In genomic region chr17:13725004-13725550, GRCm38 (mm10) we compare ENCODE assay signal across 32 mouse cellular contexts. TPM values are rescaled to one million over a fixed set of nuclear protein-coding genes. Genes with fewer than 3 reads are reported as not detected.
A peak's percentile ranks its signal among the peaks of the same experiment; 100 is the strongest.
DNase-seq lines count a peak whose midpoint lies in the region; ATAC-seq and TF ChIP-seq lines count a peak whose summit lies in the region.
"Had no signal": no experiment of that assay in that cellular context is flagged by ENCODE, and none has a peak within 500 bp of the region (broad histone marks: within the 10 kb centered on the region; RNA-seq: fewer than 3 reads in every experiment).

No protein-coding gene starts in this region.

- no peaks in the 10 kb centered on the region for H3K27me3 ChIP-seq in forebrain, embryonic 12.5 days
- H3K27me3 ChIP-seq in forebrain, embryonic 14.5 days (replicated peaks; ENCODE audit: control insufficient read depth, insufficient read depth, low read length): no peaks in the 10 kb centered on the region
- H3K27me3 ChIP-seq in heart, embryonic 13.5 days (replicated peaks): no peaks in the 10 kb centered on the region
- H3K27me3 ChIP-seq in lung, embryonic 14.5 days (ENCODE audit: insufficient read depth, low read length): no peaks in the 10 kb centered on the region
- H3K27me3 ChIP-seq: forebrain, embryonic 13.5 days; kidney, embryonic 15.5 days; midbrain, embryonic 12.5 days; neural tube, embryonic 12.5 days; Patski had no signal

- 0 out of 2 replicates have a peak, but pooled peaks have one; percentile 20 for ATAC-seq in forebrain, embryonic 12.5 days (ENCODE audit: low FRiP score)
- no peak; the same call in 1 of the 2 replicates for ATAC-seq in forebrain, embryonic 14.5 days
- ATAC-seq in heart, embryonic 13.5 days (ENCODE audit: extremely low read depth, insufficient number of reproducible peaks, low FRiP score, low TSS enrichment): no peak
- peak; percentile 68 for ATAC-seq in lung, embryonic 14.5 days (ENCODE audit: insufficient read depth)
- ATAC-seq: forebrain, embryonic 13.5 days; inflammation-experienced regulatory T-cells, adult 6 months; liver, embryonic 12.5 days; liver, postnatal 0 days; Patski had no signal

- 63% methylated on average over 4 of the region's 4 CpGs for WGBS in forebrain, embryonic 12.5 days
- WGBS in forebrain, embryonic 14.5 days: 36% methylated on average over 4 of the region's 4 CpGs
- WGBS in heart, embryonic 13.5 days: 18% methylated on average over 4 of the region's 4 CpGs
- 26% methylated on average over 4 of the region's 4 CpGs for WGBS in lung, embryonic 14.5 days

- no peak overlapping the region for H3K4me3 ChIP-seq in forebrain, embryonic 12.5 days (replicated peaks)
- no peak overlapping the region for H3K4me3 ChIP-seq in forebrain, embryonic 14.5 days (ENCODE audit: low read depth, low read length)
- no peak overlapping the region for H3K4me3 ChIP-seq in heart, embryonic 13.5 days
- no peak overlapping the region for H3K4me3 ChIP-seq in lung, embryonic 14.5 days (ENCODE audit: low read depth, low read length)
- H3K4me3 ChIP-seq: erythroblast, embryonic 14.5 days; forebrain, embryonic 13.5 days; kidney, embryonic 15.5 days; left cerebral cortex, adult 2 months; liver, embryonic 12.5 days; midbrain, embryonic 12.5 days; myocyte; neural tube, embryonic 12.5 days had no signal

- peaks cover 21% of the 10 kb centered on the region for H3K4me1 ChIP-seq in forebrain, embryonic 12.5 days
- H3K4me1 ChIP-seq in forebrain, embryonic 14.5 days (ENCODE audit: control insufficient read depth, insufficient read depth, low read length): peaks cover 7% of the 10 kb centered on the region; the same call in 1 of the 2 replicates
- peaks cover 15% of the 10 kb centered on the region for H3K4me1 ChIP-seq in heart, embryonic 13.5 days
- peaks cover 7% of the 10 kb centered on the region for H3K4me1 ChIP-seq in lung, embryonic 14.5 days (ENCODE audit: insufficient read depth)
- H3K4me1 ChIP-seq: liver, embryonic 12.5 days had no signal

- no peaks in the 10 kb centered on the region for H3K36me3 ChIP-seq in forebrain, embryonic 12.5 days (replicated peaks)
- no peaks in the 10 kb centered on the region for H3K36me3 ChIP-seq in forebrain, embryonic 14.5 days (ENCODE audit: control insufficient read depth, insufficient read depth, low read length)
- H3K36me3 ChIP-seq in heart, embryonic 13.5 days: no peaks in the 10 kb centered on the region
- no peaks in the 10 kb centered on the region for H3K36me3 ChIP-seq in lung, embryonic 14.5 days (ENCODE audit: insufficient read depth)
- H3K36me3 ChIP-seq: G1E; kidney, embryonic 15.5 days; liver, embryonic 12.5 days; midbrain, embryonic 12.5 days; neural tube, embryonic 12.5 days had no signal

- TF ChIP-seq CTCF in lung, embryonic 14.5 days (IDR thresholded peaks at IDR 0.05; ENCODE audit: low read depth): no peak

- H3K9ac ChIP-seq in forebrain, embryonic 12.5 days: no peak overlapping the region
- no peak overlapping the region for H3K9ac ChIP-seq in forebrain, embryonic 14.5 days (ENCODE audit: low read length)
- no peak overlapping the region for H3K9ac ChIP-seq in heart, embryonic 13.5 days
- H3K9ac ChIP-seq in lung, embryonic 14.5 days: no peak overlapping the region
- H3K9ac ChIP-seq: forebrain, embryonic 13.5 days; kidney, embryonic 15.5 days; liver, embryonic 12.5 days; liver, postnatal 0 days; midbrain, embryonic 12.5 days; neural tube, embryonic 12.5 days had no signal

- H3K27ac ChIP-seq in forebrain, embryonic 12.5 days: no peak overlapping the region
- H3K27ac ChIP-seq in forebrain, embryonic 14.5 days (ENCODE audit: low read depth, low read length): no peak overlapping the region
- H3K27ac ChIP-seq in heart, embryonic 13.5 days (replicated peaks): 0 out of 2 replicates have a peak overlapping the region, but pooled peaks have one; percentile 13
- H3K27ac ChIP-seq in lung, embryonic 14.5 days (ENCODE audit: low read depth): no peak overlapping the region
- H3K27ac ChIP-seq: forebrain, embryonic 13.5 days; kidney, embryonic 15.5 days; left cerebral cortex, adult 2 months; liver, embryonic 12.5 days; midbrain, embryonic 12.5 days; neural tube, embryonic 12.5 days had no signal

- no peaks in the 10 kb centered on the region for H3K9me3 ChIP-seq in forebrain, embryonic 12.5 days
- H3K9me3 ChIP-seq in forebrain, embryonic 14.5 days (replicated peaks; ENCODE audit: control insufficient read depth, low read length): no peaks in the 10 kb centered on the region
- H3K9me3 ChIP-seq in heart, embryonic 13.5 days: no peaks in the 10 kb centered on the region
- no peaks in the 10 kb centered on the region for H3K9me3 ChIP-seq in lung, embryonic 14.5 days (ENCODE audit: low read depth, low read length)
- H3K9me3 ChIP-seq: forebrain, embryonic 13.5 days; kidney, embryonic 15.5 days; liver, embryonic 12.5 days; midbrain, embryonic 12.5 days; neural tube, embryonic 12.5 days had no signal

- H3K4me2 ChIP-seq in forebrain, embryonic 12.5 days: no peak overlapping the region
- H3K4me2 ChIP-seq in forebrain, embryonic 14.5 days (ENCODE audit: low read length): no peak overlapping the region
- H3K4me2 ChIP-seq in heart, embryonic 13.5 days: no peak overlapping the region
- H3K4me2 ChIP-seq in lung, embryonic 14.5 days: no peak overlapping the region
- H3K4me2 ChIP-seq: forebrain, embryonic 13.5 days; kidney, embryonic 15.5 days; liver, embryonic 12.5 days; midbrain, embryonic 12.5 days; neural tube, embryonic 12.5 days had no signal

- no peak for DNase-seq in forebrain, embryonic 14.5 days (ENCODE audit: low spot score)
- DNase-seq in heart, adult 18-20 months: no peak
- DNase-seq in lung, embryonic 14.5 days: peak; percentile 72
- no peak for DNase-seq in lung, postnatal 25 days (ENCODE audit: low spot score)
- peak; percentile 83 for DNase-seq in MN1 (ENCODE audit: low spot score)
- DNase-seq in kidney, adult 11 months: no peak
- DNase-seq: adrenal gland, postnatal 10 days; cerebellum, adult 11-12 months; cerebellum, adult 9-11 months; gastrocnemius, postnatal 25 days; kidney, adult 18-20 months; kidney, postnatal 25 days; liver, postnatal 0 days; lung, postnatal 10 days; right cerebral cortex, adult 18-20 months; right cerebral cortex, postnatal 4 days; thymus, adult 2 months; thymus, postnatal 36 days had no signal

RNA-seq across cellular contexts. Expression of gene Afdn, which starts 35.3 kb away (rescaled TPM):
- 163 and 182 TPM in 2 replicates for polyA plus RNA-seq in forebrain, embryonic 12.5 days (2016; fragmentation: Nextera tagmentation; extraction: Ambion mirVana)
- 107 and 129 TPM in 2 replicates for polyA plus RNA-seq in forebrain, embryonic 14.5 days (2014; fragmentation: Nextera tagmentation; extraction: Ambion mirVana)
- 54.6 and 59.0 TPM in 2 replicates for polyA plus RNA-seq in heart, embryonic 13.5 days (2015; fragmentation: Nextera tagmentation; extraction: Ambion mirVana)
- 10 to 100 TPM; 49.0 to 52.5 TPM for total RNA-seq in heart, adult 18-20 months (2021)
- 138 TPM in 2 replicates for polyA plus RNA-seq in lung, embryonic 14.5 days (2014; fragmentation: Nextera tagmentation; extraction: Ambion mirVana)
- polyA plus RNA-seq: erythroblast, embryonic 14.5 days had no signal

RNA-seq across cellular contexts. Expression of gene Tcte2, which starts 36.5 kb away (rescaled TPM):
- 14.9 and 15.2 TPM in 2 replicates for polyA plus RNA-seq in forebrain, embryonic 12.5 days (2016; fragmentation: Nextera tagmentation; extraction: Ambion mirVana)
- 16.9 and 21.1 TPM in 2 replicates for polyA plus RNA-seq in forebrain, embryonic 14.5 days (2014; fragmentation: Nextera tagmentation; extraction: Ambion mirVana)
- 4.4 and 4.7 TPM in 2 replicates for polyA plus RNA-seq in heart, embryonic 13.5 days (2015; fragmentation: Nextera tagmentation; extraction: Ambion mirVana)
- total RNA-seq in heart, adult 18-20 months (2021): 1 to 10 TPM; 4.7 to 6.0 TPM
- 5.1 and 5.8 TPM in 2 replicates for polyA plus RNA-seq in lung, embryonic 14.5 days (2014; fragmentation: Nextera tagmentation; extraction: Ambion mirVana)
- total RNA-seq: hematopoietic stem cell, adult 5-6 weeks had no signal
- polyA plus RNA-seq: erythroblast, embryonic 14.5 days; G1E; inflammation-experienced regulatory T-cells, adult 6 months had no signal

Comparison
In these comparisons a context has a peak if more than half of its experiments do, and no peak if none do; other contexts are left out.
1. ATAC-seq: peak in forebrain, embryonic 12.5 days (single experiment) and lung, embryonic 14.5 days (single experiment); none in forebrain, embryonic 14.5 days (single experiment) and heart, embryonic 13.5 days (single experiment).
2. DNase-seq: peak in lung, embryonic 14.5 days (single experiment) and MN1 (single experiment); none in forebrain, embryonic 14.5 days (single experiment), heart, adult 18-20 months (0 of 2), lung, postnatal 25 days (single experiment) and kidney, adult 11 months (single experiment).